Mouse (Mus musculus): ENCODE results near the gene Slc7a14.

DNA sequence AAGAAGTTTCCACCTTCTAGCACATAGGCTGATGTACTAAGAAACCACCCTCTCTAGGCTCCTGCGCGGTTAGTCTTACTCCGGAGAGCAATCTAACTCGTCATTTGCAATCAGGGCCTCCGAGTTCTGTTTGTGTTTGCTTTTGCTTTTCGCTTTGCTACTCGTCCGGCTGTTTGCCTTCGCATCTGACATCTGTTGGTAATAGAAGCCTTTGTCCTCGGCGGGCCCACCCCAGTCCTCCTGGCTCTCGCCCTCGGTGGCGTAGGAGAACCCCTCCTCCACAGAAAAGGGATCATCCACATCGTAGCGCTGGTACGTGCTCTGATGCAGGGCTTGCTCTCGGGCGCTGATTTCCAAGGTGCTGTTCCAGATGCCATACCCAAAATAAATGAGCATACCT, 101.2 kb downstream of the Slc7a14 start:
- TF ChIP-seq CTCF (IDR thresholded peaks at IDR 0.05; ENCODE audit: extremely low read depth, insufficient read length, insufficient replicate concordance, low read depth, low read length), result no peak
- TF ChIP-seq POLR2A (IDR thresholded peaks at IDR 0.05; ENCODE audit: low read depth, low read length), result no peak
